Mouse (Mus musculus) c-Kit-positive CD71-positive TER-119-positive erythroid progenitor cells, embryonic 14.5 days (primary cell): ENCODE measurements at regions not wholly inside any gene's neighbourhood (a gene's known extent, or its start where the extent isn't known, plus 50 kb on each side); places are given as distances from the start of the nearest gene placed in this dataset.

Source experiments
- DNase-seq: peaks from one replicate; pipeline ENCODE4 v3.0.0-alpha.2; 2013; ENCODE audit warnings: low spot score

DNA sequence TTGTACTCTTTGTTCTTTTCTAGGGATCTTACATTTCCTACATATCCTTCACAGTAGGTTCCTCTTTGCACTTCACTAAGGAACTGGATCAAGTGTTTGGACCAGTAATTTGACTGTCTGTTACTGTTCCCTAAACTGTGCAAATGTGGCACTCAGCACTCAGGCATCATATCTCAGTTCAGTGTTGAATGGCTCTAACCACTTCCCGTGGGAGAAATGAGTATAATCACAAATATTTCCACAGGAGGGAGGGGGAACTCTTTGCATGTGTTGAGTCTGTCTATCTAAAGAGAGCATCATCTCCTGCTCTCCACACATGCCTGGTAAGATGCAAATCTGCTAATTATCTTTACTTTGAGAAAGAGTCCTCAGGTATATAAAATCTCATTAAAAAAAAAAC lies 588.5 kb downstream of the Plod2 start:
- DNase-seq = no peak

DNA sequence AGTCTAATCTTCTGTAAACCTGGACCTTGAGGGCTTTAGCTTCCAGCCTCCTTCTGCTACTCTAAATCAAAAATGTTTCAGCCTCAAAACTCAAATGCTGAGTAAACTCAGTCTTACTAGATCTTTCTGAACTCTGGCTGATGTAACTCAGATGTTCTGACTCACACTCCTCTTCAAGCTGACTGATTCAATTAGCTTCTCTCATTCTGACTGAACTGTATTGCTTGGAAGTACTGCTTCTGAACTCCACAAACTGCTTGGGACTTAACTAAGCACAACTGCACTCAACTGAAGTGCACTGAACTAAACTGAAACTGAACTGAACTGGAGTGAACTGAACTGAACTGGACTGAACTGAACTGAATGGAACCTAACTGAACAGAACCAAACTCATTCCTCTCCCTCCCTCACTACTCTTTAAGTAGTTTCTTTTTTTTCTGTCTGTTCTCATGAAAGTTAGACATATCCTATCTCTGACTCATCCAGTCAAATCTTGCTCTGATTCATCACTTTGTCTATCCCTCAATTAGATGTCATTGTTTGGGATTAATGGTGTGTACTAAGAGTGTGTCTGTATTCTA lies 589.7 kb downstream of the Plod2 start:
- DNase-seq = no peak

DNA sequence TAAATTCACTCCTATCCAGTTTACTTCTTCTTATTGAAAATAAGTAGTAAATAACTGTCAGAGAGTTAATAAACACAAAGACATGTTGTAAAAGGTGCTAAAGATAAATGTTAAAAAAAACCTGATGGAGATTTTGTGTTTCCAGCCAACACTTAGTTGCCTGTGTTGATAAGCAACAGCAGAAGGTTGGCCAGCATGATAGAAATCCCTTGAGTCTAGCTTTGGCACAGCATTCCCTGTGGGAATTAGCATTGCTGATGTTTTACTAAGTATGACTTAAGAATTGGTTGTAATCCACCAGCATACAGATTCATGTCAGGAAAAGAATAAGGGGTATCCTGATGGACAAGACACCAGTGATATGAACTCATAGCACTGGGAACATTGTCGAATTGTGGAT lies 594.3 kb downstream of the Plod2 start:
- DNase-seq = no peak

DNA sequence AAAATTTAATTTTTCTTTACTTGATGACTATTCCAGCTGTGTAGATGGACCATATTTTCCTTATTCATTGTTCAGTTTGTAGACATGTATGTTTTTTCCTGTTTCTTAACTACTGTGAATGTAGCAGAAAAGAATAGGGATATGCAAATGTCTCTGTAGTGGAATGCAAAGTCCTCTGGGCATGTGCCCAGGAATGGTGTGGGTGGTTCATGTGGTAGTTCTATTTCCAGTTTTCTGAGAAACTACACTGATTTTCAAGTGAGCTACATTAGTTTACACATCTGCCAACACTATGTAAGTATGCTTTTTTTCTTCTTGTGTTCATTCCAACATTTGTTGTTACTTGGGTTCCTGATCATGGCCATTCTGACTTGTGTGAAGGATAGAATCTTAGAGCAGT lies 628.0 kb downstream of the Plod2 start:
- no peak for DNase-seq

DNA sequence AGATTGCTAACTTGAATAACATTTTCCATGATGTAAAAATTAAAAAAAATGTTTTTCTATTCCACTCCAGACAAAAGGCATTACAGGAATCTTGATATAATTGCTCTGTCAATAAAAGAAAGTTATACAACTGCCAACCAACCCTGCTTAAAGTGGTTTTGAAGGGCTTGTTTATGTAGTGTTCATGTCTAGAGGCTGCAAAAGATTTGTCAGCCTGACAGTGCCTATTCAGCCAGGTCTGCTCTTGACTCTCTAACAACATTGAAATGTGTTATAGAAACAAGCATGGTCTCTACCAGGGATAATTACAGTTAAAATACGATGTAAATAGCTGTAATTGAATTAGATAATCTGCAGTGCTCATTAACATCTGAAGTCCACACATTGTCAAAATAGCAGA lies 644.6 kb downstream of the Plod2 start:
- DNase-seq = no peak

DNA sequence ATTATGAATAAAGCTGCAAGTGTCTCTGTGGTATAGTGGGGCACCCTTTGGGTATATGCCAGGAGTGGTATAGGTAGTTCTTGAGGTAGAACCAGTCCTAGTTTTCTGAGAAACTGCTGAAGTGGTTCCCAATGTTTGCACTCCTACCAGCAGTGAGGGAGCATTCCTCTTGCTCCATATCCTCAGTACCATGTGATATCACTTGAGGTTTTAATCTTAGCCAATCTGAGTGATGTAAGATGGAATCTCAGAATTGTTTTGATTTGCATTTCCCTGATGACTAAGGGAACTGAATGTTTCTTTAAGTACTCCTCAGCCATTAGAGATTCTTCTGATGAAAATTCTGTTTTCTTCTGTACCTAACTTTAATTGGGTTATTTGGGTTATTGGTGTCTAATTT lies 690.5 kb downstream of the Plod2 start:
- no peak for DNase-seq

DNA sequence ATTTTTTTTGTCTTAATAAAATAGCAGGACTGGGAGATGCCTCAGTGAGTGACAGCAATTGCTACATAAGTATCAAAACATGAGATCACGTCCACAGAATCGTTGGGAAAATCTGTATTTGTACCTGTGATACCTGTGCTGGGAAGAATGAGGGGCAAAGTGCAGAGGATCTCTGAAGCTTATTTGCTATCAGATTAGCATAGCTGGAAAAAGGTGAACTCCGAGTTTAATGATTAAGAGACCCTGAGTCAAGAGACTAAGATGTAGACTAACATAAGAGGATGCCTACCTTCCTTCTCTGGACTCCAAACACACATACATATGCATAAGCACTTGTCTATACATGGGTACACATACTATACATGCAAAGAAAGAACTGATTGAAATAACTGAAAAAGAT lies 710.1 kb downstream of the Plod2 start:
- DNase-seq = no peak

DNA sequence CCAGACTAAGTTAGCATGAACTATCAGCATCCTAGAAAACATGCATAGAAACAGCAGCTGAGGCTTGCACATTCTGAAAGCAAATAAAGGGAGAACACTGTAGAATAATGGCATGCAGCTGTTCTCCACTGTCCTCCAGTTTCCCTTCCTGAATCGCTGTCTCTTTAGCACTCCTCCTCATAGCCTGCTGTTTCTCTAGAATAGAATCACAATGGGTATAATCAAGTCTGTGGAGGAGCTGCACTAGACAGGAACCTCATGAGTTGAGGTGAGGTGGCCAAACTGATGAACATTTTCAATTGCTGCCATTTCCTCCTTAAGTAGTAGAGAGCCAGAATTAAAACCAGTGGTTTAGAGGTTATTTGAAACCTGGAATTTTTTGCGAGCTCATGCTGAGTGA lies 755.3 kb downstream of the Plod2 start:
- no peak for DNase-seq

DNA sequence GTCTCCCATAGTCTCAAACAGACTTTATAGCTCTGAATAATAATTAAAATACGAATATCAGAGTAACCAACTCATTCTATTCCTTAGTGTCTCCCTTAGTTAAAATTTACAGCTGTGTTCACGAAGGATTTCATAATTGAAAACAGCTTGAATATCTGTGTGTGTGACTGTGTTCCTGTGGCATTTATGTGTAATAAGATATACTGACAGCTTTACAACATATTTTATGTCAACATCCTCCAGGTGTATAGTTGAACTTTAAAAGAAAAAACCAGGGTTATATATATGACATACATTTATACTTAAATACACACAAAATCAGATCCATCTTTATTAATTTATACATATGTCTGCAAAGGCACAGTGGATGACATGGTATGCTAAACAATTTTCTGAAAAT lies 764.7 kb downstream of the Plod2 start:
- no peak for DNase-seq

DNA sequence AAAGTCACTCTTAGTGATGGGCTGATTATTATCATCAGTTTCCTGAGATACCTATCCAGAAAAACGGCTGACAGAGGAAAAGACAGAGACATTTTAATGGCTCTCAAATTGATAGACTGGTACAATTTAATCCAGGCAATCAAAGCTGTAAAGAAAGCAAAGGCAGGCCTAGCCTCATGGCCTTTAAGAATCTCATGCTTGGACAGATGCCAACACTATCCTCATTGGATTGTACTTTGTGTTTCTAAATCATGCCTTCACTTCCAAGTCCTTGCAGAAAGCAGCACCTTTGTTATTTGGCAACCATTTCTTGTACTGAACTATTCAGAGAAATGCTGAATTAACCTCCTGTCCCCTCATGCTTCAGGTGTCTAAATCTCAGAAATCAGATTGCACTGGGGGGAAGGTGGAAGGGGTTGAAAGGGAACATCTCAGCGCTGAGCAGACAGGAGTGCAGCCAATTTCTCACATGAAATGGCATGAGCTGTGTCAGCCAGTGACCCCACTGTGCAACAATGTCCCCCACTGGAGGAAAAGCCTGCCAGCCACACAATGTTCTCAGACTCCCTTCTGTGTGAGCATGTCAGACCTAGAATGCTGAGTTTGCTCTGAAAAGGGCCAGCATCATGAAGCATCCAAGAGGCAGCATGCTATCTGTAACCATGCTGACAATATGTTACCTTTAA lies 787.1 kb downstream of the Plod2 start:
- no peak for DNase-seq
